Mouse (Mus musculus): ENCODE measurements around the gene H2-Eb1.

DNA sequence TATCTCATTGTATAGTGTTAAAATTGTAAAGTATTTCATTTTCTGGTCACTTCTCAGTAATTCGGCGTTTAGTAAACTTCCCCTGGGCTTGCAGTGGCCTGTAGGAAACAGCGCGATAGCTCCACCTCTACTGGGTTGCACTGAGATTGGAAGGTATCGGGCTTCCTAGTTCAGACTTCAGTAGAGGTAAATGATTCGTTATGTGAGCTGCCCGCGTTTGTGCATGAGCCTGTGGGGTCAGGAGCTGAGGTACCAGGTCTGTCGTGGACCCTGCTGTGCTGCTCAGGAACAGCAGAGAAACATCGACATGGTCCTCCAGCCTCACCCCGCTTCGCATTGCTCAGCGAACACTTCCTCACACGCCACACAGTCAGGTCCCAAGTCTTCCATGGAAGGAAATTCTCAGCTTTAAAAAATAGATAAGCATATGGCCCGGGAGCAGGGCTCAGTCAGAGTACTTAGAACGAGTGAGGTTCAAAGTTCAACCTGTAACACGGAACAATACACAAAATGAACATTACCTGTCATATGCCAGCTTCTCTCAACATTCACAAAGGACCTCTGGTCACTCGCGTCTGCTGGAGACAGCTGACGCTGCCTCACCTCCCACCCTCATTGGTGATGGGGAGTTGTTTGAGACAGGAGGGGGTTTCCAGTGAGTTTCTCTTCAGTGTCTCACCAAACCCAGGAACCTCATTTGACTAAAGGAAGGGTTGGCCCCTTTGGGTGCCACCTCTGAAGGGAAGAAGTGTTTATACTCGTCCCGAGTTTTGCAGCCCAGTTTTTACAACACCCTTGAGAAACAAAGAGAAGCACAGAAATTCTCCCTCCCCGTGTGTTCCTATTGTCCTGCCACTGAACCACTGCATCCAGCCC is 4.7 kb upstream of the H2-Eb1 start:
- TF ChIP-seq CTCF (IDR thresholded peaks at IDR 0.05; ENCODE audit: low read depth, low read length) (no peak), POLR2A (IDR thresholded peaks at IDR 0.05; ENCODE audit: borderline replicate concordance, low read depth, low read length) (no peak)
